Mouse (Mus musculus) liver, postnatal 0 days (tissue): ENCODE data around the gene Gm5475.
A peak's percentile ranks its signal among the peaks of the same experiment; 100 is the strongest.

Source experiments
- CTCF ChIP-seq: sonication (generic); IDR thresholded peaks from 2 replicates; pipeline ENCODE4 v1.5.1; 2016; ENCODE audit warnings: antibody characterized with exemption, low read depth
- EP300 ChIP-seq: IDR thresholded peaks from 2 replicates; pipeline ENCODE4 v1.6.1; 2016; ENCODE audit warnings: antibody characterized with exemption, low read depth, mild to moderate bottlenecking

GRCm38 (mm10) chr15:100419901-100420745, 1.8 kb upstream of the Gm5475 start:
- TF ChIP-seq CTCF (no peak), EP300 (peak; percentile 98)
